Mouse (Mus musculus): ENCODE measurements at regions not wholly inside any gene's neighbourhood (a gene's known extent, or its start where the extent isn't known, plus 50 kb on each side); places are given as distances from the start of the nearest gene placed in this dataset.

GRCm38 (mm10) chr17:88378505-88378904, 62.0 kb upstream of the Foxn2 start:
- no peak for TF ChIP-seq POLR2A (IDR thresholded peaks at IDR 0.05; ENCODE audit: borderline replicate concordance, low read depth, low read length)
- TF ChIP-seq CTCF (IDR thresholded peaks at IDR 0.05; ENCODE audit: low read depth, low read length): no peak; the same call in 1 of the 2 replicates
